Mouse (Mus musculus): ENCODE measurements around the gene Fuca1.

DNA sequence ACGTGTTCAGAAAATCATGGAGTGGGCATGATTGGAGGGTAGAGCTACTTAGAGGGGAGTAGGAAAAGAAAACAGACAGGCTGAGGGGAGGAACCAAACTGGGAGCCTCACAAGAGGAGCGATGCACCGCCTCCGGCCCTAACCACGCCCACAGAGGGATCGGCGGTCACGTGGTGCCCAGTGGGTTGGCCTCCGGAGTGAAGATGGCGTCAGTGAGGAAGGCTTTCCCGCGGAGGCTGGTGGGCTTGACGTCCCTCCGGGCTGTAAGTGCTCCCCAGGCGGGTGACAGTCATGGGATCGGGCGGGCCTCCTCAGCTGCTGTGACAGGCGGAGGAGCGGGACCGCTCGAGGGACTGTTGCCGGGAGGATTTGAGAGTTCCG, 25.7 kb downstream of the Fuca1 start, which contains the start of gene Hmgcl:
- peak; percentile 95 for TF ChIP-seq POLR2A (IDR thresholded peaks at IDR 0.05; ENCODE audit: low read depth, low read length)
- no peak for TF ChIP-seq CTCF (IDR thresholded peaks at IDR 0.05; ENCODE audit: borderline replicate concordance, insufficient read depth, low read length)

Measured in embryonic fibroblast, embryonic 13.5 days (primary cell).